Mouse (Mus musculus) right cerebral cortex, postnatal 10 days (tissue): ENCODE results near the gene Slc1a7.

Source experiments
- DNase-seq, 2 experiments: peaks; one replicate each; pipeline ENCODE4 v3.0.0; 2021; ENCODE audit warnings: low spot score in 2 of 2

Gene Slc1a7

GRCm38 (mm10) chr4:107967966-107968682 lies at the start of gene Slc1a7:
Gene Slc1a7 (plus strand): TSS chr4:107968332.
- no peak for DNase-seq

- DNase-seq = no peak
Measured at GRCm38 (mm10) chr4:107920336-107920735, 47.8 kb upstream of the Slc1a7 start.

- DNase-seq = no peak
Measured at GRCm38 (mm10) chr4:107921152-107921695, 46.9 kb upstream of the Slc1a7 start.

GRCm38 (mm10) chr4:107921952-107922351 lies 46.2 kb upstream of the Slc1a7 start:
- no peak for DNase-seq

GRCm38 (mm10) chr4:107923145-107923802 lies 44.9 kb upstream of the Slc1a7 start, which contains the start of gene Cpt2:
Gene Cpt2 (minus strand): TSS chr4:107923610.
- peak; percentile 87 for DNase-seq

- no peak for DNase-seq
Measured at GRCm38 (mm10) chr4:107923803-107924194, 44.3 kb upstream of the Slc1a7 start.

- DNase-seq = no peak
Measured at GRCm38 (mm10) chr4:107928269-107928668, 39.9 kb upstream of the Slc1a7 start.

GRCm38 (mm10) chr4:107928726-107929125 lies 39.4 kb upstream of the Slc1a7 start:
- no peak for DNase-seq

- DNase-seq = no peak
Measured at GRCm38 (mm10) chr4:107931453-107931852, 36.7 kb upstream of the Slc1a7 start.

GRCm38 (mm10) chr4:107933239-107933638 lies 34.9 kb upstream of the Slc1a7 start:
- DNase-seq = no peak

GRCm38 (mm10) chr4:107935254-107935653 lies 32.9 kb upstream of the Slc1a7 start:
- DNase-seq = no peak

- DNase-seq = peak; percentile 82 to 85
Measured at GRCm38 (mm10) chr4:107937338-107937737, 30.8 kb upstream of the Slc1a7 start.

- peak; percentile 51 to 53 for DNase-seq
Measured at GRCm38 (mm10) chr4:107938124-107938523, 30.0 kb upstream of the Slc1a7 start.

- no peak for DNase-seq
Measured at GRCm38 (mm10) chr4:107942741-107943140, 25.4 kb upstream of the Slc1a7 start.

GRCm38 (mm10) chr4:107944141-107944540 lies 24.0 kb upstream of the Slc1a7 start:
- peak in 1 of 2 experiments; percentile 53 for DNase-seq

GRCm38 (mm10) chr4:107949918-107950317 lies 18.2 kb upstream of the Slc1a7 start:
- DNase-seq = no peak

- DNase-seq = no peak
Measured at GRCm38 (mm10) chr4:107952845-107953244, 15.3 kb upstream of the Slc1a7 start.

- no peak for DNase-seq
Measured at GRCm38 (mm10) chr4:107955691-107956090, 12.4 kb upstream of the Slc1a7 start.

- no peak for DNase-seq
Measured at GRCm38 (mm10) chr4:107958487-107958886, 9.6 kb upstream of the Slc1a7 start.

- no peak for DNase-seq
Measured at GRCm38 (mm10) chr4:107962044-107962732, 5.9 kb upstream of the Slc1a7 start.

- no peak for DNase-seq
Measured at GRCm38 (mm10) chr4:107962792-107963191, 5.3 kb upstream of the Slc1a7 start.

- DNase-seq = no peak
Measured at GRCm38 (mm10) chr4:107966416-107967109, 1.6 kb upstream of the Slc1a7 start.
